Mouse (Mus musculus) retina, adult 2 months (tissue): Measurements from ENCODE around the gene Mrgpra9.
"Not testable (repeated sequence)": the region's sequence is repeated elsewhere in the genome, so short reads cannot be mapped to it uniquely, and the experiment has no call there.

Experiments used
- DNase-seq: peaks from one replicate; pipeline ENCODE4 v3.0.0-alpha.2; 2012; ENCODE audit warnings: low read depth, low spot score

Mrgpra9 gene

DNA sequence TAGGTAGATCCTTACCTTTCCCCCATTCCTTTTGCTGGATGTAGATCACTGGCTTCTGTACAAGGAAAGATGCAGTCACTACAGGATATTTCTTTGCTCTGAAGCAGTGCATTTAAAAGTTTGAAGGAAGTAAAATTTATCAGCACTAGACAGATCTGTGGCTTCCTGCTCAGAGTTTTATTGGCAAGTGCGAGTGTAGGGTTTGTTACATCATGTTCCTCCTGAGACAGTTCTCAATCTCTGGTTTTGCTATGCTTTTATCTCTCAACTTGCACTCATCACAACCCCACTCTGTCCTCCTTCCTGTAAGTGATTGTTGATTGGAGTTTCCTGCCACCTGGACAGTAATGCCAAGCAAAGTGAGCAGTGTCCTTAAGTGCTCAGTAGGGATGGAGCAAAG lies at the start of gene Mrgpra9:
Gene Mrgpra9, minus strand, starts transcription at position 79 of the 400 bp plus-strand sequence.
- DNase-seq = no peak

DNA sequence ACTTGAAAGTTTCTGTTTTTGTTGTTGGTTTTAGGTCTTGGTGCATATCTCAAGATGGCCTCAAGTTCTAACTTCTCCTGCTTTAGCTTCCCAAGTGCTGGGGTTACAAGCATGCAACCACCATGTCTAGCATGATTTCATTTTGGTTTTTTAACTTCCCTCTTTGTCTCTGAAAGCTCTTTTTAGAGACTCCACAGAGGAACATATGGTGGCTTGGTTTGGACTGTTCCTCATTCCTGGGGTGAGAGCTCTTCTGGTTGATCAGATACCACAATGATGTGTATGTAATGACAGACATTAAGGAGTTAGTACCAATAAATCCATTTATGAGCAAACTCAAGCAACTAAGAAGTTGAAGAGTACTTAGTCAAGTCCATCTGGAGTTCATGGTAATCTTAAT lies 47.0 kb upstream of the Mrgpra9 start:
- DNase-seq = not testable (repeated sequence)

DNA sequence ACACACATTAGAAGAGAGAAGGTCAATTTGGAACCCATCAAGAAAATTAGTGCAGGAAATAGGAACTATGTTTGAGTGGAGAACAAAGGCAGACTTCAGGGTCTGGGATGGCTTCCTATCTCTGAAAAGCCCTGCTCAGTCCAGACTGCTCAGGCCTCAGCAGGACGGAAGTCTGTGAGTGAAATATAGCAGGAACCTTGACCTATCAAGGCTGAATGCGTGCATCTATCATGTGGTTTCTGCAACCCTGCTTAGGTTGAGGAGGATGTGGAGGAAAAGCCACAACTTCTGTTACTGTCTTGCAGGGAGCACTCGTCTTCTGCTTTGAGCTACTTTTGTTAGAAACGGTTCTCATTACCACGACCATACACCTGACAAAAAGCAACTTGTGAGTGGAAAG lies 18.9 kb upstream of the Mrgpra9 start:
- DNase-seq = not testable (repeated sequence)

DNA sequence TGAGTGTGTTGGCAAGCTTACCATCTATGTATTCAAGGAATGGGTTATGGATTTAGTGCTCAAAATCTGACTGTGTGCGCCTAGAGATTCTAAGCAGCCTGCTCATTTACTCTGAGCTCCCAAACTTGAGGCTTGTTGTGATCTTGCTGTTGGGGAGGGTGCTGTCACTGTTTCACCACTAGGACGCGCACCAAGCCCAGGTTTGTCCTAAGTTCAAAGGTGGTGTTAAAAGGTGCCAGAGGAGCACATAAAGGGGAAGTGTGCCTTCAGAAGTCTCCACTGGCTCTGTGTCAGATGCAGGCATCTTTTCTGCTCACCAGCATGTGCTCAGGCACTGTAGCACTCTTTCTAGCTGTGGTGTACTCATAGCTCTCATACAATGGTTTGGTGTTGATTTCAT lies 8.0 kb downstream of the Mrgpra9 start:
- DNase-seq = no peak

DNA sequence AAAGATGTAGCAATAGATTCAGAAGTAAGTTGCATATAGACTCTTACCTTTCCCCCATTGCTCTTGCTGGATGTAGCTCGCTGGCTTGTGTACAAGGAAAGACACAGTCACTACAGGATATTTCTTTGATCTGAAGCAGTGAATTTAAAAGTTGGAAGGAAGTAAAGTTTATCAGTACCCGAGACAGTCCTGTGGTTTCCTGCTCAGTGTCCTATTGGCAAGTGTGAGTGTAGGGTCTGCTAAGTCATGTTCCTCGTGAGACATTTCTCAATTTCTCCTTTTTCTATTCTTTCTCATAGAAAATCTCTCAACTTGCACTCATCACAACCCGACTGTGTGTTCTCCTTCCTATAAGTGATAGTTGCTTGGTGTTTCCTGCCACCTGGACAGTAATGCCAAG lies 47.8 kb downstream of the Mrgpra9 start, which contains the start of gene Mrgpra6:
Gene Mrgpra6, minus strand, starts transcription at position 91 of the 400 bp plus-strand sequence.
- no peak for DNase-seq

DNA sequence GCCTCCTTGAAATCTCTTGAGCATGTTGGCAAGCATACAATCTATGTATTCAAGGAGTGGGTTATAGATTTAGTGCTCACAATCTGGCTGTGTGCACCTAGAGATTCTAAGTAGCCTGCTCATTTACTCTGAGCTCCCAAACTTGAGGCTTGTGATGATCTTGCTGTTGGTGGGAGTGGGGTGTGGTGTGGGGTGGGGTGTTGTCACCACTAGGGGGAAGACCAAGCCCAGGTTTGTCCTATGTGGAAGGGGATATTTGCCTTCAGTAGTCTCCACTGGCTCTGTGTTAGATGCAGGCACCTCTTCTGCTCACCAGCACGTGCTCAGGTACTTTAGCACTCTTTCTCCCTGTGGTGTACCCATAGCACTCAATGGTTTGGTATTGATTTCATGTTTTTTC lies 57.4 kb downstream of the Mrgpra9 start:
- no peak for DNase-seq
